16 mouse cellular contexts compared by ENCODE assay signal in the genomic region with DNA sequence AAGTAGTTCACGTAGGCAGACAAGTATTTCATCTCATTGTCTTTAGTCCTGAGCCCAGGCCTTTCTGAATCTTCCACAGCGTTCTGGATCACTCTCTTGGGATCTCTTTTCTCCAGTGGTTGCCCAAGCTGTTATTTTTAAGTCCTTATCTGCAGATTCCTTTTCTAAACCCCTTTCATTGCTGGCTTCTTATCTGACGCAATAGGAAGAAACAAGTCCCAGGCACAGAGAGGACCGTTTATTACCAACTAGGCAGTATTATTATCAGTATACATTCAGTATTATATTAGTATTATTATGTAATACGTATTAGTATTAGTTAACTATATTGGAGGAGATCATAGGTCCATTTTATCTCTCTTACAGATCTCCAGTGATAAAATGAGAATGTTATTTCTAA.
"Had no signal": no experiment of that assay in that cellular context is flagged by ENCODE, and none has a peak within 500 bp of the region (broad histone marks: within the 10 kb centered on the region; RNA-seq: fewer than 3 reads in every experiment).

No protein-coding gene starts in this region.

- H3K4me2 ChIP-seq: neural tube, embryonic 13.5 days; neural tube, embryonic 15.5 days; stomach, embryonic 15.5 days had no signal

- DNase-seq: retina, postnatal 1 day; right cerebral cortex, adult 18-20 months; right cerebral cortex, postnatal 14 days; right cerebral cortex, postnatal 25 days; right cerebral cortex, postnatal 4 days; spleen, adult 18-20 months; thymus, adult 18-20 months; thymus, adult 2 months; thymus, postnatal 14 days; thymus, postnatal 25 days; thymus, postnatal 36 days; thymus, postnatal 4 days had no signal

- H3K9ac ChIP-seq: neural tube, embryonic 13.5 days; neural tube, embryonic 15.5 days; stomach, embryonic 15.5 days had no signal

- H3K9me3 ChIP-seq: neural tube, embryonic 13.5 days; neural tube, embryonic 15.5 days; stomach, embryonic 15.5 days had no signal

- H3K27me3 ChIP-seq: neural tube, embryonic 15.5 days had no signal

- H3K4me3 ChIP-seq: neural tube, embryonic 13.5 days; neural tube, embryonic 15.5 days; stomach, embryonic 15.5 days had no signal

- H3K36me3 ChIP-seq: neural tube, embryonic 13.5 days; neural tube, embryonic 15.5 days; stomach, embryonic 15.5 days had no signal

- H3K4me1 ChIP-seq: stomach, embryonic 15.5 days had no signal

- H3K27ac ChIP-seq: neural tube, embryonic 13.5 days; neural tube, embryonic 15.5 days; stomach, embryonic 15.5 days; stomach, postnatal 0 days had no signal
